Mouse (Mus musculus) frontal cortex, adult 2 months (tissue): ENCODE measurements around the gene Prpf38b. TPM values are rescaled to one million over a fixed set of nuclear protein-coding genes. Genes with fewer than 3 reads are reported as not detected.

Source experiments
- DNase-seq, 2 experiments: peaks; one replicate each; pipeline ENCODE4 v3.0.0; 2022; ENCODE audit warnings: low spot score in 1 of 2; ENCODE audit errors: extremely low spot score in 1 of 2
- polyA plus RNA-seq: library from polyadenylated mRNA; depleted of rRNA; stranded (reverse); fragments of >200 nt; gene quantifications from 2 replicates; pipeline ENCODE4 v1.2.3, GENCODE M21; 2012; rRNA removed

Gene Prpf38b
- polyA plus RNA-seq = 95.5 and 105 TPM in 2 replicates

GRCm38 (mm10) chr3:108911548-108912413 lies at the start of gene Prpf38b:
TSS of gene Prpf38b (minus strand) at chr3:108911727.
- peak; percentile 92 to 96 for DNase-seq

GRCm38 (mm10) chr3:108961226-108961625 lies 49.7 kb upstream of the Prpf38b start:
- DNase-seq = no peak

- DNase-seq = no peak
Measured at GRCm38 (mm10) chr3:108959680-108960295, 48.3 kb upstream of the Prpf38b start.

GRCm38 (mm10) chr3:108957976-108958375 lies 46.4 kb upstream of the Prpf38b start:
- DNase-seq = no peak

- no peak for DNase-seq
Measured at GRCm38 (mm10) chr3:108940996-108941395, 29.5 kb upstream of the Prpf38b start.

GRCm38 (mm10) chr3:108940001-108940633 lies 28.6 kb upstream of the Prpf38b start, which contains the start of gene Gm9857:
TSS of gene Gm9857 (minus strand) at chr3:108940445.
- no peak for DNase-seq

GRCm38 (mm10) chr3:108939573-108939972 lies 28.0 kb upstream of the Prpf38b start, which contains the start of gene Henmt1:
TSS of gene Henmt1 (plus strand) at chr3:108939873.
- DNase-seq = no peak

GRCm38 (mm10) chr3:108938691-108939090 lies 27.2 kb upstream of the Prpf38b start:
- no peak for DNase-seq

- no peak for DNase-seq
Measured at GRCm38 (mm10) chr3:108933557-108933956, 22.0 kb upstream of the Prpf38b start.

- DNase-seq = no peak
Measured at GRCm38 (mm10) chr3:108926308-108926707, 14.8 kb upstream of the Prpf38b start.

GRCm38 (mm10) chr3:108925677-108926076 lies 14.2 kb upstream of the Prpf38b start:
- DNase-seq = no peak

GRCm38 (mm10) chr3:108921822-108922221 lies 10.3 kb upstream of the Prpf38b start:
- no peak for DNase-seq

GRCm38 (mm10) chr3:108920442-108921070 lies 9.0 kb upstream of the Prpf38b start:
- DNase-seq = no peak

GRCm38 (mm10) chr3:108918852-108919251 lies 7.3 kb upstream of the Prpf38b start:
- DNase-seq = no peak

- no peak for DNase-seq
Measured at GRCm38 (mm10) chr3:108917986-108918385, 6.5 kb upstream of the Prpf38b start.

GRCm38 (mm10) chr3:108916857-108917256 lies 5.3 kb upstream of the Prpf38b start:
- no peak for DNase-seq

- DNase-seq = peak in 1 of 2 experiments; percentile 25
Measured at GRCm38 (mm10) chr3:108915999-108916398, 4.5 kb upstream of the Prpf38b start.

- peak; percentile 24 to 56 for DNase-seq
Measured at GRCm38 (mm10) chr3:108911081-108911547, 413 bp downstream of the Prpf38b start.

GRCm38 (mm10) chr3:108910303-108911080 lies 1.0 kb downstream of the Prpf38b start:
- no peak for DNase-seq

- DNase-seq = no peak
Measured at GRCm38 (mm10) chr3:108902934-108903333, 8.6 kb downstream of the Prpf38b start.
